Mouse (Mus musculus): ENCODE measurements around the gene Gm20388. TPM values are rescaled to one million over a fixed set of nuclear protein-coding genes. Genes with fewer than 3 reads are reported as not detected.

Gm20388 gene
- polyA plus RNA-seq, 1 experiment from 2014 or later: 4.4 TPM

GRCm38 (mm10) chr8:120119429-120119828, 208.8 kb downstream of the Gm20388 start:
- no peak overlapping the region for H3K4me2 ChIP-seq (replicated peaks)
- H3K27ac ChIP-seq: no peak overlapping the region
- H3K4me3 ChIP-seq (replicated peaks): no peak overlapping the region
- peaks cover 16% of the 10 kb centered on the region for H3K4me1 ChIP-seq (replicated peaks)
- H3K27me3 ChIP-seq: peaks cover 29% of the 10 kb centered on the region
- H3K9me3 ChIP-seq: no peaks in the 10 kb centered on the region
- no peak overlapping the region for H3K9ac ChIP-seq (replicated peaks)
- ATAC-seq: no peak
- WGBS: 61% methylated on average over 3 of the region's 3 CpGs
- no peaks in the 10 kb centered on the region for H3K36me3 ChIP-seq

- Histone ChIP-seq H3K27me3 (peaks cover 24% of the 10 kb centered on the region), H3K9me3 (no peaks in the 10 kb centered on the region), H3K4me3 (replicated peaks) (no peak overlapping the region), H3K4me1 (replicated peaks) (peaks cover 16% of the 10 kb centered on the region), H3K9ac (replicated peaks) (no peak overlapping the region), H3K4me2 (replicated peaks) (no peak overlapping the region), H3K27ac (no peak overlapping the region), H3K36me3 (no peaks in the 10 kb centered on the region)
- ATAC-seq: no peak
- WGBS: 82% methylated on average over 6 of the region's 6 CpGs
Measured at GRCm38 (mm10) chr8:120119931-120120330, 209.3 kb downstream of the Gm20388 start.

- Histone ChIP-seq H3K4me2 (replicated peaks) (no peak overlapping the region), H3K4me3 (replicated peaks) (no peak overlapping the region), H3K27ac (no peak overlapping the region), H3K9ac (replicated peaks) (no peak overlapping the region), H3K27me3 (peaks cover 14% of the 10 kb centered on the region), H3K9me3 (no peaks in the 10 kb centered on the region), H3K36me3 (no peaks in the 10 kb centered on the region), H3K4me1 (replicated peaks) (peaks cover 22% of the 10 kb centered on the region)
- 74% methylated on average over 5 of the region's 5 CpGs for WGBS
- no peak for ATAC-seq
Measured at GRCm38 (mm10) chr8:120120951-120121350, 210.3 kb downstream of the Gm20388 start.

- H3K4me1 ChIP-seq (replicated peaks): peaks cover 42% of the 10 kb centered on the region
- H3K36me3 ChIP-seq: no peaks in the 10 kb centered on the region
- no peak overlapping the region for H3K4me2 ChIP-seq (replicated peaks)
- no peak overlapping the region for H3K4me3 ChIP-seq (replicated peaks)
- H3K27me3 ChIP-seq: no peaks in the 10 kb centered on the region
- H3K9me3 ChIP-seq: no peaks in the 10 kb centered on the region
- 62% methylated on average over 6 of the region's 6 CpGs for WGBS
- no peak for ATAC-seq
- H3K9ac ChIP-seq (replicated peaks): no peak overlapping the region
- H3K27ac ChIP-seq: peak overlapping the region; percentile 53; the same call in 1 of the 2 replicates
Measured at GRCm38 (mm10) chr8:120124261-120124660, 213.6 kb downstream of the Gm20388 start.

GRCm38 (mm10) chr8:120124836-120125389, 214.3 kb downstream of the Gm20388 start:
- no peaks in the 10 kb centered on the region for H3K27me3 ChIP-seq
- peak; percentile 80 for ATAC-seq
- 28% methylated on average over 7 of the region's 7 CpGs for WGBS

GRCm38 (mm10) chr8:120126357-120127161, 215.9 kb downstream of the Gm20388 start:
- Histone ChIP-seq H3K4me3 (replicated peaks) (no peak overlapping the region), H3K27me3 (no peaks in the 10 kb centered on the region), H3K36me3 (no peaks in the 10 kb centered on the region), H3K9me3 (no peaks in the 10 kb centered on the region), H3K27ac (peak overlapping the region; percentile 47; the same call in 1 of the 2 replicates), H3K4me1 (replicated peaks) (peaks cover 53% of the 10 kb centered on the region), H3K4me2 (replicated peaks) (no peak overlapping the region), H3K9ac (replicated peaks) (no peak overlapping the region; the same call in 1 of the 2 replicates)
- WGBS: 23% methylated on average over 14 of the region's 14 CpGs
- no peak for ATAC-seq

More at GRCm38 (mm10) chr8:120124836-120125389, 214.3 kb downstream of the Gm20388 start:
- Histone ChIP-seq H3K4me2 (replicated peaks) (no peak overlapping the region), H3K4me1 (replicated peaks) (peaks cover 48% of the 10 kb centered on the region), H3K9ac (replicated peaks) (no peak overlapping the region; the same call in 1 of the 2 replicates), H3K9me3 (no peaks in the 10 kb centered on the region), H3K27ac (peak overlapping the region; percentile 53), H3K4me3 (replicated peaks) (no peak overlapping the region), H3K36me3 (no peaks in the 10 kb centered on the region)

GRCm38 (mm10) chr8:120129547-120129946, 218.9 kb downstream of the Gm20388 start:
- no peaks in the 10 kb centered on the region for H3K27me3 ChIP-seq
- no peak overlapping the region for H3K4me3 ChIP-seq (replicated peaks)
- peak; percentile 40; the same call in 1 of the 2 replicates for ATAC-seq
- WGBS: 41% methylated on average over 4 of the region's 4 CpGs
- H3K27ac ChIP-seq: peak overlapping the region; percentile 62
- no peak overlapping the region for H3K4me2 ChIP-seq (replicated peaks)
- peaks cover 44% of the 10 kb centered on the region for H3K4me1 ChIP-seq (replicated peaks)
- no peaks in the 10 kb centered on the region for H3K36me3 ChIP-seq
- 0 out of 2 replicates have a peak overlapping the region, but pooled peaks have one; percentile 19 for H3K9ac ChIP-seq (replicated peaks)
- no peaks in the 10 kb centered on the region for H3K9me3 ChIP-seq

- no peaks in the 10 kb centered on the region for H3K27me3 ChIP-seq
- H3K4me3 ChIP-seq (replicated peaks): no peak overlapping the region
- no peak overlapping the region for H3K27ac ChIP-seq
- WGBS: 81% methylated on average over 8 of the region's 8 CpGs
- no peak overlapping the region for H3K9ac ChIP-seq (replicated peaks)
- H3K4me1 ChIP-seq (replicated peaks): peaks cover 31% of the 10 kb centered on the region
- no peak for ATAC-seq
- no peak overlapping the region for H3K4me2 ChIP-seq (replicated peaks)
- H3K36me3 ChIP-seq: no peaks in the 10 kb centered on the region
- H3K9me3 ChIP-seq: no peaks in the 10 kb centered on the region
Measured at GRCm38 (mm10) chr8:120131158-120131557, 220.5 kb downstream of the Gm20388 start.

- Histone ChIP-seq H3K9ac (replicated peaks) (no peak overlapping the region), H3K27me3 (no peaks in the 10 kb centered on the region), H3K36me3 (no peaks in the 10 kb centered on the region), H3K4me2 (replicated peaks) (no peak overlapping the region), H3K4me1 (replicated peaks) (peaks cover 21% of the 10 kb centered on the region), H3K9me3 (no peaks in the 10 kb centered on the region), H3K4me3 (replicated peaks) (no peak overlapping the region), H3K27ac (no peak overlapping the region)
- no peak for ATAC-seq
- WGBS: 86% methylated on average over 7 of the region's 7 CpGs
Measured at GRCm38 (mm10) chr8:120133169-120133568, 222.5 kb downstream of the Gm20388 start.

GRCm38 (mm10) chr8:120135687-120136086, 225.0 kb downstream of the Gm20388 start:
- no peaks in the 10 kb centered on the region for H3K36me3 ChIP-seq
- no peak overlapping the region for H3K9ac ChIP-seq (replicated peaks)
- no peak overlapping the region for H3K4me2 ChIP-seq (replicated peaks)
- 89% methylated on average over 7 of the region's 7 CpGs for WGBS
- H3K27me3 ChIP-seq: 0 out of 2 replicates have a peak, but pooled peaks cover 2% of the 10 kb centered on the region
- no peak overlapping the region for H3K27ac ChIP-seq
- H3K4me3 ChIP-seq (replicated peaks): no peak overlapping the region
- H3K4me1 ChIP-seq (replicated peaks): peaks cover 7% of the 10 kb centered on the region; the same call in 1 of the 2 replicates
- H3K9me3 ChIP-seq: no peaks in the 10 kb centered on the region
- no peak for ATAC-seq

- no peaks in the 10 kb centered on the region for H3K9me3 ChIP-seq
- no peak for ATAC-seq
- no peaks in the 10 kb centered on the region for H3K36me3 ChIP-seq
- no peak overlapping the region for H3K4me2 ChIP-seq (replicated peaks)
- 0 out of 2 replicates have a peak, but pooled peaks cover 2% of the 10 kb centered on the region for H3K27me3 ChIP-seq
- H3K9ac ChIP-seq (replicated peaks): no peak overlapping the region
- 61% methylated on average over 7 of the region's 7 CpGs for WGBS
- H3K4me1 ChIP-seq (replicated peaks): peaks cover 12% of the 10 kb centered on the region
- no peak overlapping the region for H3K27ac ChIP-seq
- no peak overlapping the region for H3K4me3 ChIP-seq (replicated peaks)
Measured at GRCm38 (mm10) chr8:120136618-120137017, 226.0 kb downstream of the Gm20388 start.

GRCm38 (mm10) chr8:120138958-120139357, 228.3 kb downstream of the Gm20388 start:
- 96% methylated on average over 2 of the region's 2 CpGs for WGBS
- Histone ChIP-seq H3K9me3 (no peaks in the 10 kb centered on the region), H3K4me1 (replicated peaks) (peaks cover 21% of the 10 kb centered on the region), H3K9ac (replicated peaks) (no peak overlapping the region), H3K4me2 (replicated peaks) (no peak overlapping the region), H3K27me3 (0 out of 2 replicates have a peak, but pooled peaks cover 2% of the 10 kb centered on the region), H3K36me3 (no peaks in the 10 kb centered on the region), H3K27ac (no peak overlapping the region), H3K4me3 (replicated peaks) (no peak overlapping the region)
- no peak for ATAC-seq

Measured in midbrain, embryonic 13.5 days (tissue).